9 mouse cellular contexts compared by ENCODE assay signal in the genomic region with DNA sequence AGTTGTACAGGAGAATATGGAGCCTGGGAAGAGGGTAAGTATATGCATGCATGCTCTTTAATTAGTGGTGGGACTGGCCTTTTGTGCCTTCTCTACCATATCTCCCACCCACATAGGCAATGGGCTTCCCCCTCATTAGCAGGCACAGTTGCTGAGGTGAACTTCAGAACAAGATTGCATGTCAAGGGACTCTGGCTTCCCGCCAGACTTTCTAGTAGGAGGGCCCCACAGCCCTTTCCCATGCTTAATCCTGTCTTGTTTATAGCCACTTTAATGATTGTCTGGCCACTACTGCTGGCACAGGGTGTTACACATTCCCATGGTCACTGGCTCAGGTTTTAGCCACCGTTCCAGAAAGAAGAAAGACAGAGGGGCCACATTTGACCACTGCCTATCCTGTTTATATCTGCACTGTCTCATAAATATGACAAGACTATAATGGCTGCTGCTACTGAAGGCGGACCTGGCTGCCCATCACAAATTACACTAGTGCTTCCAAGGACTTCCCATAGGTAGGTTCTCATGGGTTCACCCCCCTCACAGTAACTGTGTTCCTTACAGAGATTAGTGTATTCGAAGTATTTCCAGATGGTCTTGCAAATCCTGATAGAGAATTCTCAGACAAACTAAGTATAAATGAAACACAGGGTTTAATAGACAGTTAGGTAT.
DNase-seq lines count a peak whose midpoint lies in the region; ATAC-seq lines count a peak whose summit lies in the region.
"Had no signal": no experiment of that assay in that cellular context is flagged by ENCODE, and none has a peak within 500 bp of the region (broad histone marks: within the 10 kb centered on the region; RNA-seq: fewer than 3 reads in every experiment).

No protein-coding gene starts in this region.

- no peak overlapping the region for H3K4me3 ChIP-seq in liver, embryonic 11.5 days (ENCODE audit: low read depth, low read length)
- H3K4me3 ChIP-seq in heart, embryonic 16.5 days (ENCODE audit: low read length), result no peak overlapping the region

- H3K36me3 ChIP-seq in liver, embryonic 11.5 days (ENCODE audit: control insufficient read depth, insufficient read depth, low read length), result no peaks in the 10 kb centered on the region
- H3K36me3 ChIP-seq in heart, embryonic 16.5 days (ENCODE audit: control insufficient read depth, insufficient read depth), result no peaks in the 10 kb centered on the region

- ATAC-seq in liver, embryonic 11.5 days (replicated peaks; ENCODE audit: low FRiP score), result no peak
- ATAC-seq in heart, embryonic 16.5 days (replicated peaks; ENCODE audit: extremely low read depth, insufficient read depth, low FRiP score), result peak; percentile 88

- H3K4me1 ChIP-seq in liver, embryonic 11.5 days (replicated peaks; ENCODE audit: control insufficient read depth, insufficient read depth, low read length), result no peaks in the 10 kb centered on the region
- peaks cover 15% of the 10 kb centered on the region for H3K4me1 ChIP-seq in heart, embryonic 16.5 days (ENCODE audit: control insufficient read depth, insufficient read depth, low read length)

- H3K27me3 ChIP-seq in liver, embryonic 11.5 days (replicated peaks; ENCODE audit: control insufficient read depth, insufficient read depth, low read length), result no peaks in the 10 kb centered on the region
- no peaks in the 10 kb centered on the region for H3K27me3 ChIP-seq in heart, embryonic 16.5 days (ENCODE audit: control insufficient read depth, insufficient read depth, low read length)

- H3K9ac ChIP-seq in liver, embryonic 11.5 days (ENCODE audit: low read depth, low read length), result no peak overlapping the region
- H3K9ac ChIP-seq in heart, embryonic 16.5 days (ENCODE audit: low read length), result no peak overlapping the region

- peak; percentile 6 for DNase-seq in gastrocnemius, postnatal 10 days
- no peak for DNase-seq in gastrocnemius, adult 18-20 months (ENCODE audit: low spot score)
- DNase-seq in liver, result peak; percentile 16
- no peak for DNase-seq in liver, embryonic 11.5 days (ENCODE audit: low spot score)
- DNase-seq in NIH3T3 (ENCODE audit: low read depth), result peak; percentile 6
- no peak for DNase-seq in layer of hippocampus, adult 9-11 months
- DNase-seq in Muller cell, postnatal 12 days (ENCODE audit: inconsistent ontology term), result no peak
- DNase-seq: B cell, adult 2 months had no signal

- WGBS in liver, embryonic 11.5 days, result 56% methylated on average over 4 of the region's 4 CpGs
- 29% methylated on average over 4 of the region's 4 CpGs for WGBS in heart, embryonic 16.5 days

- no peak overlapping the region for H3K4me2 ChIP-seq in liver, embryonic 11.5 days
- peak overlapping the region; percentile 24; the same call in 1 of the 2 replicates for H3K4me2 ChIP-seq in heart, embryonic 16.5 days (ENCODE audit: low read depth, low read length)

- H3K9me3 ChIP-seq in liver, embryonic 11.5 days (ENCODE audit: control insufficient read depth, low read length), result no peaks in the 10 kb centered on the region
- H3K9me3 ChIP-seq in heart, embryonic 16.5 days (replicated peaks; ENCODE audit: control insufficient read depth, low read length), result no peaks in the 10 kb centered on the region

- H3K27ac ChIP-seq in liver, embryonic 11.5 days (ENCODE audit: low read depth, low read length), result no peak overlapping the region
- peak overlapping the region; percentile 81 for H3K27ac ChIP-seq in heart, embryonic 16.5 days (ENCODE audit: low read length)

Comparison
In these comparisons a context has a peak if more than half of its experiments do, and no peak if none do; other contexts are left out.
1. DNase-seq: peak in gastrocnemius, postnatal 10 days (single experiment), liver (single experiment) and NIH3T3 (single experiment); none in gastrocnemius, adult 18-20 months (single experiment), liver, embryonic 11.5 days (single experiment), layer of hippocampus, adult 9-11 months (single experiment) and Muller cell, postnatal 12 days (single experiment).